Mouse (Mus musculus): Measurements from ENCODE around the gene Cdkl3. TPM values are rescaled to one million over a fixed set of nuclear protein-coding genes. Genes with fewer than 3 reads are reported as not detected.
"Not testable (repeated sequence)": the region's sequence is repeated elsewhere in the genome, so short reads cannot be mapped to it uniquely, and the experiment has no call there.

Gene Cdkl3
- total RNA-seq, 1 experiment from 2014 or later: 3.3 TPM

GRCm38 (mm10) chr11:52106438-52106837 is 102.4 kb downstream of the Cdkl3 start:
- no peak for ATAC-seq (replicated peaks; ENCODE audit: low read depth, poor library complexity, severe bottlenecking)

- no peak for ATAC-seq (replicated peaks; ENCODE audit: low read depth, poor library complexity, severe bottlenecking)
Measured at GRCm38 (mm10) chr11:52108796-52109195, 104.8 kb downstream of the Cdkl3 start.

- ATAC-seq (replicated peaks; ENCODE audit: low read depth, poor library complexity, severe bottlenecking): no peak
Measured at GRCm38 (mm10) chr11:52109421-52109820, 105.4 kb downstream of the Cdkl3 start.

- 0 out of 2 replicates have a peak, but pooled peaks have one; percentile 54 for ATAC-seq (replicated peaks; ENCODE audit: low read depth, poor library complexity, severe bottlenecking)
Measured at GRCm38 (mm10) chr11:52115479-52115878, 111.5 kb downstream of the Cdkl3 start.

- not testable (repeated sequence) for ATAC-seq (replicated peaks; ENCODE audit: low read depth, poor library complexity, severe bottlenecking)
Measured at GRCm38 (mm10) chr11:52116117-52116516, 112.1 kb downstream of the Cdkl3 start.

GRCm38 (mm10) chr11:52117156-52117555 is 113.1 kb downstream of the Cdkl3 start:
- no peak for ATAC-seq (replicated peaks; ENCODE audit: low read depth, poor library complexity, severe bottlenecking)

GRCm38 (mm10) chr11:52120415-52120814 is 116.4 kb downstream of the Cdkl3 start:
- not testable (repeated sequence) for ATAC-seq (replicated peaks; ENCODE audit: low read depth, poor library complexity, severe bottlenecking)

- no peak for ATAC-seq (replicated peaks; ENCODE audit: low read depth, poor library complexity, severe bottlenecking)
Measured at GRCm38 (mm10) chr11:52122045-52122444, 118.0 kb downstream of the Cdkl3 start.

- ATAC-seq (replicated peaks; ENCODE audit: low read depth, poor library complexity, severe bottlenecking): no peak
Measured at GRCm38 (mm10) chr11:52124468-52124867, 120.4 kb downstream of the Cdkl3 start.

- no peak for ATAC-seq (replicated peaks; ENCODE audit: low read depth, poor library complexity, severe bottlenecking)
Measured at GRCm38 (mm10) chr11:52127169-52127568, 123.1 kb downstream of the Cdkl3 start.

- ATAC-seq (replicated peaks; ENCODE audit: low read depth, poor library complexity, severe bottlenecking): no peak
Measured at GRCm38 (mm10) chr11:52127760-52128159, 123.7 kb downstream of the Cdkl3 start.

- ATAC-seq (replicated peaks; ENCODE audit: low read depth, poor library complexity, severe bottlenecking): no peak
Measured at GRCm38 (mm10) chr11:52128316-52129061, 124.5 kb downstream of the Cdkl3 start.

- no peak for ATAC-seq (replicated peaks; ENCODE audit: low read depth, poor library complexity, severe bottlenecking)
Measured at GRCm38 (mm10) chr11:52129171-52129570, 125.2 kb downstream of the Cdkl3 start.

GRCm38 (mm10) chr11:52129621-52130450 is 125.8 kb downstream of the Cdkl3 start:
- no peak for ATAC-seq (replicated peaks; ENCODE audit: low read depth, poor library complexity, severe bottlenecking)

GRCm38 (mm10) chr11:52130451-52131068 is 126.5 kb downstream of the Cdkl3 start:
- no peak for ATAC-seq (replicated peaks; ENCODE audit: low read depth, poor library complexity, severe bottlenecking)

Other genes with a start within 250 kb of the Cdkl3 start
- 10.4 and 11.0 TPM in 2 replicates for gene Sec24a, start 240.6 kb upstream of the Cdkl3 start, total RNA-seq (2017)
- 48.7 and 61.4 TPM in 2 replicates for gene Sar1b, start 240.5 kb upstream of the Cdkl3 start, total RNA-seq (2017)
- gene Jade2, start 146.6 kb upstream of the Cdkl3 start, total RNA-seq (2017): 8.1 and 12.7 TPM in 2 replicates
- gene Cdkn2aipnl, start 36.6 kb upstream of the Cdkl3 start, total RNA-seq (2017): 60.7 and 63.6 TPM in 2 replicates
- gene Ube2b, start 3.5 kb upstream of the Cdkl3 start, total RNA-seq (2017): 79.9 and 91.3 TPM in 2 replicates
- 109 and 112 TPM in 2 replicates for gene Ppp2ca, start 94.5 kb downstream of the Cdkl3 start, total RNA-seq (2017)
- gene Olfr1373, start 141.3 kb downstream of the Cdkl3 start, total RNA-seq (2017): not detected in 2 replicates
- gene Olfr1371, start 209.8 kb downstream of the Cdkl3 start, total RNA-seq (2017): not detected in 2 replicates
- 277 and 287 TPM in 2 replicates for gene Skp1a, start 227.8 kb downstream of the Cdkl3 start, total RNA-seq (2017)